26 mouse cellular contexts compared by ENCODE assay signal in the genomic region with DNA sequence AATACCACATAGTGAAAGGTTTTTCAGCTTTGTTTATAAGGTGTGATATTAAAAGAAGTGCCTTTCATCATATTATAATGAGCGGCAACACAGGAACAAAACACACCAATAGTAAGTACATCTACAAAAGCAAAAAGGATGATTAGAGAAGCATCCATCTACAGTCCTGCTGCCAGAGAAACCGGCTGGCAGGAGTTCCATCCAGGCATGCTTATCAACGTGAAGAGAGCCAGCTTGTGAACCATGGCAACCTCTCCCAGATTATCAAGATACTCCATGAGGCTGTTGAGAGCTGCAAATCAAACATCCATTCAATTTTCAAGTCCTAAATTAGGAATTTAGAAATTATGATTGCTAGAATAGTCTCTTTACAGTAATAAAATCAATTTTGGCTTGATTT.
A peak's percentile ranks its signal among the peaks of the same experiment; 100 is the strongest.
DNase-seq lines count a peak whose midpoint lies in the region; ATAC-seq and TF ChIP-seq lines count a peak whose summit lies in the region.
"Had no signal": no experiment of that assay in that cellular context is flagged by ENCODE, and none has a peak within 500 bp of the region (broad histone marks: within the 10 kb centered on the region; RNA-seq: fewer than 3 reads in every experiment).

No protein-coding gene starts in this region.

- H3K9ac ChIP-seq in forebrain, embryonic 14.5 days (ENCODE audit: low read length) = no peak overlapping the region
- H3K9ac ChIP-seq in forebrain, embryonic 13.5 days = no peak overlapping the region
- no peak overlapping the region for H3K9ac ChIP-seq in kidney, embryonic 15.5 days
- H3K9ac ChIP-seq: embryonic facial prominence, embryonic 12.5 days; heart, embryonic 12.5 days; hindbrain, embryonic 13.5 days; liver, embryonic 15.5 days; lung, embryonic 14.5 days had no signal

- WGBS in forebrain, embryonic 14.5 days = 71% methylated on average over 3 of the region's 3 CpGs
- WGBS in forebrain, embryonic 13.5 days = 68% methylated on average over 3 of the region's 3 CpGs
- 79% methylated on average over 3 of the region's 3 CpGs for WGBS in kidney, embryonic 15.5 days

- ATAC-seq in forebrain, embryonic 14.5 days = no peak
- ATAC-seq in forebrain, embryonic 13.5 days = no peak
- ATAC-seq in kidney, embryonic 15.5 days (replicated peaks; ENCODE audit: low FRiP score) = no peak
- ATAC-seq: intestine, embryonic 16.5 days; Patski had no signal

- no peaks in the 10 kb centered on the region for H3K27me3 ChIP-seq in forebrain, embryonic 14.5 days (replicated peaks; ENCODE audit: control insufficient read depth, insufficient read depth, low read length)
- no peaks in the 10 kb centered on the region for H3K27me3 ChIP-seq in forebrain, embryonic 13.5 days
- H3K27me3 ChIP-seq in kidney, embryonic 15.5 days = no peaks in the 10 kb centered on the region
- H3K27me3 ChIP-seq: embryonic facial prominence, embryonic 12.5 days; heart, embryonic 12.5 days; hindbrain, embryonic 13.5 days; liver, embryonic 15.5 days had no signal

- no peak overlapping the region for H3K4me3 ChIP-seq in forebrain, embryonic 14.5 days (ENCODE audit: low read depth, low read length)
- no peak overlapping the region for H3K4me3 ChIP-seq in forebrain, embryonic 13.5 days
- no peak overlapping the region for H3K4me3 ChIP-seq in kidney, embryonic 15.5 days (replicated peaks)
- H3K4me3 ChIP-seq in gastrocnemius, adult 2 months = no peak overlapping the region
- H3K4me3 ChIP-seq: embryonic facial prominence, embryonic 12.5 days; forebrain, embryonic 10.5 days; heart, adult 2 months; heart, embryonic 12.5 days; hindbrain, embryonic 13.5 days; liver, embryonic 15.5 days had no signal

- H3K36me3 ChIP-seq in forebrain, embryonic 14.5 days (ENCODE audit: control insufficient read depth, insufficient read depth, low read length) = no peaks in the 10 kb centered on the region
- no peaks in the 10 kb centered on the region for H3K36me3 ChIP-seq in forebrain, embryonic 13.5 days (ENCODE audit: poor library complexity, severe bottlenecking)
- no peaks in the 10 kb centered on the region for H3K36me3 ChIP-seq in kidney, embryonic 15.5 days
- H3K36me3 ChIP-seq: embryonic facial prominence, embryonic 12.5 days; forebrain, embryonic 10.5 days; heart, embryonic 12.5 days; hindbrain, embryonic 13.5 days; liver, embryonic 15.5 days had no signal

- no peak for TF ChIP-seq CTCF in gastrocnemius, adult 2 months (IDR thresholded peaks at IDR 0.05)

- no peak overlapping the region for H3K4me2 ChIP-seq in forebrain, embryonic 14.5 days (ENCODE audit: low read length)
- no peak overlapping the region for H3K4me2 ChIP-seq in forebrain, embryonic 13.5 days
- no peak overlapping the region for H3K4me2 ChIP-seq in kidney, embryonic 15.5 days
- H3K4me2 ChIP-seq: embryonic facial prominence, embryonic 12.5 days; heart, embryonic 12.5 days; hindbrain, embryonic 13.5 days; liver, embryonic 15.5 days; lung, embryonic 14.5 days had no signal

- no peaks in the 10 kb centered on the region for H3K9me3 ChIP-seq in forebrain, embryonic 14.5 days (replicated peaks; ENCODE audit: control insufficient read depth, low read length)
- H3K9me3 ChIP-seq in forebrain, embryonic 13.5 days (replicated peaks) = no peaks in the 10 kb centered on the region
- H3K9me3 ChIP-seq in kidney, embryonic 15.5 days (replicated peaks) = no peaks in the 10 kb centered on the region
- H3K9me3 ChIP-seq: embryonic facial prominence, embryonic 12.5 days; forebrain, embryonic 10.5 days; heart, embryonic 12.5 days; hindbrain, embryonic 13.5 days; liver, embryonic 15.5 days had no signal

- no peaks in the 10 kb centered on the region for H3K4me1 ChIP-seq in forebrain, embryonic 14.5 days (ENCODE audit: control insufficient read depth, insufficient read depth, low read length)
- H3K4me1 ChIP-seq in forebrain, embryonic 13.5 days = no peaks in the 10 kb centered on the region
- H3K4me1 ChIP-seq in kidney, embryonic 15.5 days = no peaks in the 10 kb centered on the region
- H3K4me1 ChIP-seq: embryonic facial prominence, embryonic 12.5 days; forebrain, embryonic 10.5 days; heart, embryonic 12.5 days; hindbrain, embryonic 13.5 days; liver, embryonic 15.5 days had no signal

- H3K27ac ChIP-seq in forebrain, embryonic 14.5 days (ENCODE audit: low read depth, low read length) = no peak overlapping the region
- no peak overlapping the region for H3K27ac ChIP-seq in forebrain, embryonic 13.5 days
- no peak overlapping the region for H3K27ac ChIP-seq in kidney, embryonic 15.5 days
- no peak overlapping the region for H3K27ac ChIP-seq in gastrocnemius, adult 2 months
- H3K27ac ChIP-seq: embryonic facial prominence, embryonic 12.5 days; forebrain, embryonic 10.5 days; heart, adult 2 months; hindbrain, embryonic 13.5 days; liver, embryonic 15.5 days had no signal

- intact Hi-C loops in gastrocnemius, adult 2 months (cut with DNase I) = no loop called here

- DNase-seq in forebrain, embryonic 14.5 days (ENCODE audit: low spot score) = peak; percentile 37
- DNase-seq in right cerebral cortex, postnatal 4 days = peak; percentile 16
- DNase-seq in right cerebral cortex, adult 18-20 months = no peak
- peak; percentile 22 for DNase-seq in layer of hippocampus, adult 9-10 months (ENCODE audit: low spot score)
- DNase-seq in telencephalon, adult 2 months (ENCODE audit: low read depth, low spot score) = peak; percentile 12
- no peak for DNase-seq in gastrocnemius, adult 2 months
- DNase-seq: adrenal gland, postnatal 14 days; cerebellum, adult 18-20 months; embryo, embryonic 11 days; heart, adult 2 months; heart, postnatal 4 days; kidney, adult 9 months; kidney, postnatal 14 days; lung, embryonic 14.5 days; lung, postnatal 14 days; midbrain, embryonic 14.5 days; thymus, postnatal 4 days had no signal

Comparison
In these comparisons a context has a peak if more than half of its experiments do, and no peak if none do; other contexts are left out.
1. DNase-seq: peak in forebrain, embryonic 14.5 days (single experiment), right cerebral cortex, postnatal 4 days (single experiment), layer of hippocampus, adult 9-10 months (single experiment) and telencephalon, adult 2 months (single experiment); none in right cerebral cortex, adult 18-20 months (single experiment) and gastrocnemius, adult 2 months (single experiment).